Mouse (Mus musculus): ENCODE data around the gene Stk33.

- TF ChIP-seq CTCF (IDR thresholded peaks at IDR 0.05; ENCODE audit: low read depth, low read length) (no peak), POLR2A (IDR thresholded peaks at IDR 0.05; ENCODE audit: insufficient read depth, low read length) (no peak)
Measured at GRCm38 (mm10) chr7:109467591-109467990, 28.7 kb upstream of the Stk33 start.
